Mouse (Mus musculus) cortical plate, adult 2 months (tissue): ENCODE measurements around the gene Abcc1.

Experiments
- CTCF ChIP-seq: fragments of 200-500 bp; IDR thresholded peaks from 2 replicates; pipeline ENCODE4 v1.5.1; 2011; ENCODE audit warnings: mild to moderate bottlenecking, control low read depth, low read length; ENCODE audit not compliant: insufficient read depth; ENCODE audit errors: extremely low read depth
- POLR2A ChIP-seq: fragments of 200-500 bp; IDR thresholded peaks from 2 replicates; pipeline ENCODE4 v1.6.1; 2011; ENCODE audit warnings: mild to moderate bottlenecking, low read length, control low read depth; ENCODE audit not compliant: insufficient read depth; ENCODE audit errors: extremely low read depth

DNA sequence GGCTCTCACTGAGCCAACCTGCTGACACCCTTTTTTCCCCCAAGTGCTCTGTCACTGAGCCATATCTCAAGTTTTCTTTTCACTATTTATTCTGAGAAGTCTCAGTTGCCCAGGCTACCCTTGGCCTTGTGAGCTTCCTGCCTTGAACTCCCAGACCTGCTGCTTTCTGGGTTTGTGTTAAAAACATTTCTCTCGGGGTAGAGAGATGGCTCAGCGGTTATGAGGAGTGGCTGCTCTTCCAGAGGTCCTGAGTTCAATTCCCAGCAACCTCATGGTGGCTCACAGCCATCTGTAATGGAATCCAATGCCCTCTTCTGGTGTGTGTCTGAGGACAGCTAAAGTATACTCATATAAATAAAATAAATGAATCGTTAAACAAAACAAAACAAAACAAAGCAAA, 9.1 kb upstream of the Abcc1 start:
- TF ChIP-seq CTCF (no peak), POLR2A (no peak)
